Mouse (Mus musculus) 3T3-L1 (cell line): ENCODE measurements around the gene Scly.

Experiments
- DNase-seq: peaks from one replicate; pipeline ENCODE4 v3.0.0-alpha.2; 2015; ENCODE audit warnings: low read depth, low spot score

Gene Scly

DNA sequence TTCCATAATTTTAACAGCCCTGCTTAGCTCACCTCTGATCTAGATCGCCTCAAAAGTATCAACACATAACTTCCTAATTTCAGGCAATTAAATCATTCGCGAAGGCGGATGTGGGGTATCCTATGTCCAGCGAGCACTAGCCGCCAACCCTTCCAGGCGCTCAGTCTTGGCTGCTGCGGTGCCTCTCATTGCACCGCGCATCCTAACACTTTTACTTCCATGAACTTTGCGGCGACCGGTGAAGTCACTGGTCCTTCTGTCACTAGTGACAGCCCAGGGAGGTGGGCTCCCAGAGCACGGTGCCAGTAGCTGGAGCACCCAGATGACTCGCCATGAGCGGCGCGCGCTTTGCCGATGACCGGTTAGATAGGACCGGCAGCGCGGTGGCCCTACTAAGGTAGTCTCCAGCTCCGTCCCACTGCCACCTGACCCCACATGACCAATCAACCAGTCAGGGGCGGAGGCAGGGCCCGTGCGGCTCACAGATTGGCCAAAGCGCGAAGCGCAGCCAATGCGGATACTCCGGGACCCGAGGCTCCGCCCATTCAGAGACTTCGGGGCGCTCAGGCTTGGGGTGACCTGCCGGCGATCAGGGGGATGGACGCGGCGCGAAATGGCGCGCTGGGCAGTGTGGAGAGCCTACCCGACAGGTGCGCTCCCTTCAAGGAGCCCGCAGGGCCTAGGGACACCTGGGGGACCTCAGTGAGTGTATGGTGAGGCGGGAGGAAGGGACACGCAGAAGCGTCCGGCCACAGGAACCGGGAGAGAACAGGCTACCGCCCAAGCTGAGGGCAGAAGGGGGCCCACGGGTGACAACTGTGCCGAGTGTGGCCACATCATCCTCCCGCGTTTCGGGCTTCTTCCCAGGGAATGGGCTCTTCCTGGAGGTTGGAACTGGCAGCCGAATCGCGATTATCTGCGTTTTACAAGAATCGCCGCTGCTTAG is at the start of gene Scly:
Gene Scly (plus strand): TSS at position 540 of the 946 bp plus-strand sequence.
- peak; percentile 76 for DNase-seq

DNA sequence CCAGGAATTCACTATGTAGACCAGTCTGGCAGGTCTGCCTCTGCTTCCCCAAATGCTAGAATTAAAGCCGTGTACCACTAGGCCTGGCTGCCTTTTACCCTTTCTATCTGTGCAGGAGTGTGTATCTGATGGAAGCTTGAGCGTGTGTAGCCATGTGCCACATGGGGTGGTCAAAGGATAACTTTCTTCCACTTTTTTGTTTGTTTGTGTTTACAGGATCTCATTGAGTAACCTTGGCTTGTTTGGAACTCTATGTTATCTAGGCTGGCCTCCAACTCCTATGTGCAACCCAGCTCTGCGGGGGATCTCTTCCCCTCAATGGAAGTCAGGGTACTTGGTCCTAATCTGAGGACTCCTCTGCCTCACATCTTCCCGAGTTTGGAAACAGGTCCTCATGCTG is 49.2 kb upstream of the Scly start:
- no peak for DNase-seq

DNA sequence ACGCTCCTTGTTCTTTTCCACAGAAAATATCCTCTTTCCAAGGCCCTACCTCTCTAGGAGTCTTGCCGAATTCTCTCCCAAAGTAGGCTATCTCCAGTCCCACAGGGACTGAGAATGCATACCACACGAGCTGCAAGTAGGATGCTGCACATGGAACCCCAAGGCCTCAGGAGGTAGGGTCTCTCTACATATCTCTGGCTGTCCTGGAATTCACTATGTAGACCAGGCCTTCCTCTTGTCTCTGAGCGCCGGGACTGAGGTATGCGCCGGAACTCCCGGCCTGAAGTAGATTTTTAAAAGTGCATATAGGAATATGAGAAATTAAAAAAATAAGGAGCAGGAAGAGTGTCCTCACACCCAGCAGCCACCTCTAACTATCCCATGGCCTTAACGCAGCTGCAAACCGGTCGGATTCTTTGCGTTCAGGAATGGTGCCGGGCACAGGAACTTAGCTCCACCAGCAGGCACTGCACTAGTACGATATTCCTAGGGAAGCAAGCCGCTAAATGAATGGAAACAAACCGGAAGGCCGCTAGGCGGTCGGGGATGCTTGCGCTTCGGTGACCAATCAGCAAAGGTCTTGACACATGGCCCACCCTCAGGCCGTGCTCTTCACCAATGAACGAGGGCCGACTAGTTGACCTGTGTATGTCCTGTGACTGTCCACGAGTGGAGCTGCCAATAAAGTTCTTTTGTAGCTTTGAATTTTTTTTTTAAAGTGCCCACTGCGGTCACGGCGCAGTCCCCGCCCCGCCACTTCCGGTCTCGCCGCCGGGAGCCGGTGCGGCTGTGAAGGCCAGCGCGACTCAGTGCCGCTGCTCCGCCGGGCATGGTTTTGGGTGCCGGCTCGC is 48.3 kb upstream of the Scly start, which contains the start of gene Ube2f:
Gene Ube2f (plus strand): TSS at position 741 of the 851 bp plus-strand sequence.
- peak; percentile 100 for DNase-seq

DNA sequence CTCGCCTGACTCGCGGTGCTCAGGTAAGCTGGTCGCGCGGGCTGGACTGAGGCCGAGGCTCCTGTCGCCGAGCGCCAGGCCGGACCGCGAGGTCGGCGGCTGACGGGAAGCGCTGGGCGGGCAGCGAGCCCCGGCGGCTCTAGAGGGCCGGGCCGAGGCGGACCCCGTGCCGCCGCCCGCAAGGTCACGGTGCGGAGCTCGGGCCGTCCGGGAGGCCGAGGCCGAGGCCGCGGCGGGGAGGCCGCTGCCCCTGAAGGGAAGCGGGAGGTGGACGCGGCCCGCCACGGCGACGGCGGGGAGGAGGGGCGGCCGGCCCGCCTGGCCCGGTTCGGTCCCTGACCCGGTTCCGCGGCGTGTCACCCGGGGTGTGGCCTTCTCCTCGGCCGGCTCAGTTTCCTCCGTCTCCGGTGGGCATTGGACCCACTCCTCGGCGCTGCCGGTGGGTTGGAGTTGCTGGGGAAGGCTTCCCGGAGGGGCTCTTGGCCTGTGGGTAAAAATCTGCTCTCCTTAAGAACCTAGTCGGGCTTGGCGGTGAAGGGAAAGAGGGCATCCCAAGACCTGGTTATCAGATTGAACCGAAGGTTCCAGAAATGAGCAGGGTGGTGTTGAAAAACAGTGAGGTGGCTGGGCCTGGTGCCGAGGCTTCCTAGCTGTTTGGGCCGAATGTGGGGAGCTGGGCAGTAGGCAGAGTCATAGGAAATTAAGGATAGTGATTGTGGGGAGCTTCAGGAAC is 47.6 kb upstream of the Scly start:
- peak; percentile 40 for DNase-seq

DNA sequence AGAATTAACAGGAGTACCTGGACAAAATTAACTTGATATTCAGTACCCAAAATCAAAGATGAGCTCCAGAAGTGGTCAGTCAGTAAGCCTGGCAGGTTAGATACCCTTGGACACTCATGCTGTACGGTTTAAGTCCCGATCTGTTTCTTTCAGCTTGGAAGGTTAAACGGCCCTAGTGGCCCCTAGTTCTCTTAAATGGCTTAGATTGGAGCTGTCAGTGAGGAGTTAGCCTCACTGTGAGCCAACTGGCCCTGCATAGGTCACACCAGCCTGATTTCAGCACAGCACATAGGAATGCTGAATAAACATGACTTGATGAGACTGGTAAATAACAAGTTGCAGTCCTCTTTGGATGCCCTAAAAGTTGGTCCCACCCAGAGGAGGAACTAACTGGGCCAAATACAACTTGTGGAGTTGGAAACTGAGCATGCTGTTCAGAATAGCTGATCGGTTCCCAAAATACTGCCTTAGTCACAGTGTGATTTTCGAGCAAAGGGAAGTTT is 46.9 kb upstream of the Scly start:
- DNase-seq, result peak; percentile 46

DNA sequence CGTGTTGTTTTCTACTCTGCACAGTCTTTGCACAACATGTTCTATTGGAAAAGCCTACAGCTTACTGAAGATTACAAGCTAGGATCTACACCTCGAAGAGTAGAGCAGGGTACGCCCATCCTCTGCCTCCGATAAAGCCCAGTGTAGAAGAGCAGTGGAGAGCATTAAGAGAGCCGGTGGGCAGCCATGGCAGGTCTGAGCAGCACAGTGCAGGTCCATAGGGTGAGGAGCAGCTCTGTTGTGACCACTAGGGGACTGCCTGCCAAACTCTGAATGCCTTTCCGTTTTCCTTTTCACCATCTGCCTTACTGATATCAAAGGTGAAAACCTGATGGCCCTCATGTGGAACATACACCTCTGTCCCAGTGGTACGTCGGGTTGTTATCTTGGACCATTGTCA is 46.2 kb upstream of the Scly start:
- DNase-seq, result peak; percentile 70

DNA sequence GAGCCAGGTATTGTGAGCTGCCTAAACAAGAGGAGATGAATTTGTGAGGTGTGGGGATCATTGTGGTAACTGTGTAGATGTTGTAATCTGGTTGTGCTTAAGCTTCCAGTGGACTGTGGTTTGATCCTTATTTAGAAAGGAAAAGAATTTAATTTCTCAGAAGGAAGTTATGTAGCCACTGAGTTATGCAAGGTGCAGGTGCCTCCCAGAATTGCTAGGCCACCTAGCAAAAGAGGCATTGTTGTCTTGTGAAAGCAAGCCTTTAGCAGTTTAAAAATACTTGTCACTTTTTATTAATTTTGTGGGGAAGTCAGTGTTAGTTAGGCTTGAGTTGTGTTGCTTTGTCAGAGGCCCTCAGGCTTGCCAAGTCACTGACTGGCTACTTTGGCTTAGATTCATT is 40.2 kb upstream of the Scly start:
- no peak for DNase-seq

DNA sequence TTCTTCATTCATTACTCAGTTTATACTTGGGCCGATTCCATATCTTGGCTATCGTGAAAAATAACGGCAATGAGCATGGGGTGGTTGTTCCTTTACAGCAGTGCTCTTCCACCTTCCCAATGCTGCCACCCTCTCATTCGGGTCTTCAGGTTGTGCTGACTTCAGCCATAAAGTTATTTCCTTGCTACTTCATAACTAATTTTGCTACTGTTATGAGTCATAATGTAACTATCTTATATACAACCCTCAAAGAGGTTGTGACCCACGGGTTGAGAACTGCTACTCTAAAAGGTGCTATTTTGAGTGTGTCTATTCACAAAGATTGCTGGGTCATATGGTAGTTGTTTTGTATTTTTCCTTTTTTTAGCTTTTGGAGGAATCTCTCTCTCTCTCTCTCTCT is 38.3 kb upstream of the Scly start:
- DNase-seq, result no peak

DNA sequence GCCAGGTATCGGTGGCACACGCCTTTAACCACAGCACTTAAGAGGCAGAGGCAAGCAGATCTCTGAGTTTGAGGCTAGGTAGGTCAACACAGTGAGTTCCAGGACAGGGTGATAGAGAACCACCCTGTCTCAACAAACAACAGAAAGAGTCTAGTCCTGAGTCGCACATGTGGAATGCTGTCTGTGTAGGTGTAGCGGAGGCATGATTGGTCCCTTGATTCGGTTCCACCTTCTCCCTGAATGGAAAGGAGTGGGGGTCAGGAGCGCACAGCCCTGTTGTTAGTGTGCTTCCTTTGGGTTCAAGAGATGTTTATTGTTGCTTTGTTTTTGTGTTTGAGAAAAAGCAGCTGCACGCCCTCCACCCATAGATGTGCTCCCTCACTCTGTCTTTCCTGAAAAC is 35.6 kb upstream of the Scly start:
- peak; percentile 57 for DNase-seq

DNA sequence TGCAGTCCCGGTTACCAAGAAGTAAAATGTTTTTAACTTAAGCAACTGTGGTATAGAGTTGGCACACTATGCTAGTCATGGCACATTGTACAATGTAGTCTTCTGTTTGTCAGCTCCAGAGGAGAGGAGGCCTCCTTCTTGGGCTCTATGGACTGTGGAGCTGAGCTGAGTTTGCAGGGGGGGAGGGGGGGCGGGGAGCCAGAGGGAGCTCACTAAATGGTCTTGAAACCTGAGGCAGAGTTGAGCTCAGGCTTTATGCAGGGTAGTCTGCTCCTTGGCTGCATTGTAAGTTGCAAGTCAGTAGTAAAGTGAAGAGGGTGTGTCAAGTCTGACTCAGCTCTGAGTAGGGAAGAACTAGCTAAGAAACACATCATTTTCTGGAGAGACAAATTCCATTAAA is 25.9 kb upstream of the Scly start:
- peak; percentile 75 for DNase-seq

DNA sequence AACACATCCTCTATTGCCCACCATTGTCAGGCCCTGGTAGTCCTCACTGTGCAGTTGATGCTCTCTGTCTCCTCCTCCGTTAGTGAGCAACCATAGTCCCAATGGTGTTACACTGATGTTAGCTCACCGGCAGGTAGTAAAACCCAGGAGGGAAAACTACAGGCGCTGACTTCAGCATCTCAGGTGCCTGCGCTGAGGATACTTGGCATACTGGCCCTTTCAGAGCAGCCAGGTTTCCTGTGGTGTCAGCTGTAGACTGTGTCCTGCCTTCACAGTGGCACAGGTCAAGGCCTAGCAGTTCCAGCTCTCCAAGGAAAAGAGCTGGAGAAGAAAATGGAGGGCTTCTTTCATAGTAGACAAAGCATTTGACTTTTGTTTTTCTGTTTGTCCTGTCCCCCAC is 21.6 kb upstream of the Scly start:
- DNase-seq, result no peak

DNA sequence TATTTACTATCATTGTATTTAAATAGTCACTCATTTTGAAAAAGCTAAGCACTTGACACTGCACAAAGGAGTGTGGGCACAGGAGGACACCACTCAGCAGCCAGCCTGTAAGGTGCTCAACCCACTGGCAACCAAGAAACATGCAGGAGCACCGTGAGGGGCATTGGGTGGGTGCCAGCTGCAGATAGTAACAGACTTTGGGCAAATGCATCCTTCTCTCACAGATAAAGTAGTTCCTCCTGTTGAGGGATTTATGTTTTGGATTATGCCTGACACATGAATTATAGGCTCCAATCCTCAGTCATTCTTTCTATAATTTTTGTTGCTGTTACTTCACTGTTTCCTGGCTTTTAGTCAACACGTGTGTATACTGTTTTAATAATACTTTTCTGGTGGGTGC is 20.7 kb upstream of the Scly start:
- no peak for DNase-seq

DNA sequence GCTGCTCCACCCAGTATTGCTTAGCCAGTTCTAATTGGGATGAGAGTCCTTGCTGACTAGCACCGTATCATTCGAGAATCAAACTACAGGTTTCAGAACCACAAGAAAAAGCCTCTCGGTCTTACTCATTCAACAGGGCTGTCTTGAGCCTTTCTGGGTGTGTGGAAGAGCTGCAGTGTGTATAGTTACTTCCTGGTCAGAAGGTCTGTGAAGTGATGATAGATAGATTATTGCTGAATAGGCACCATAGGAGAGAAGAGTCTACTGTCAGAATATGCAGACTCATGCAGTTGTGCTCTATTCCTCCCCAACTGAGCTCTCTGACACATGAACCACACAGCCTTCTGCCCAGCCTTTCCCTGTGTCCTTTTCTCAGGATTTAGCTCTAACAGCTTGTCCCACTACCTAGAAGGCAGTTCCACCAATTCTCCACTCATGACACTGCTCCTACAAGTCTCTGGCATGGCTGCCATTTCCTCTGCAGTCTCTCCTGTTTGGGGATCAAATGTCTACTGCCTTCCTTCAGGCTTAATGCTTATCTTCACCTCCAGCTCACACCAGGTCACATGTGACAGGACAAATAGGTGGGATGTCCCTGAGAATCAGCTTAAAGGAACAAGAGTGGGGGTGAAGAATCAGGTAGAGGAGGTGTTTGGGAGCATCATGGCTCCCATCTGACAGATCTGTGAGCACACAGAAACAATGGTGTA is 19.6 kb upstream of the Scly start:
- no peak for DNase-seq

DNA sequence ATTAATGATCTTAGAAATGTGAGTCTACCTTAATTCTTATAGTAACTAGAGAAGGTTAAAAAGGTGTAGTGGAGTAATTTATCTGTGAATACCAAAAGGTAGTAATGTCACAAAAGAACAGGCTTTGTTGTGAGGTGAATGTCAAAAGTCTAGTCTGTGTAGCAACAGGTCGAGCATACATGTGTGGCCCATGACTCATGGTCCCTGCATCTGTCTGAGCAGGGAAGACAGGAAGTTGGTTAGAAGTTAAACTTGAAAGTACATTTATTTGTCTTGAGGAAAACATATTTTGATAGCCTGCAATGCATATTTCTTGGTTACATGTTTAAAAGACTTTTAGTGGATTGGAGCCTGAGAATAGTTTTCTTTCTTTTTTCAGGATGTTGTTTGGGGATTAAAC is 19.0 kb upstream of the Scly start:
- DNase-seq, result peak; percentile 70

DNA sequence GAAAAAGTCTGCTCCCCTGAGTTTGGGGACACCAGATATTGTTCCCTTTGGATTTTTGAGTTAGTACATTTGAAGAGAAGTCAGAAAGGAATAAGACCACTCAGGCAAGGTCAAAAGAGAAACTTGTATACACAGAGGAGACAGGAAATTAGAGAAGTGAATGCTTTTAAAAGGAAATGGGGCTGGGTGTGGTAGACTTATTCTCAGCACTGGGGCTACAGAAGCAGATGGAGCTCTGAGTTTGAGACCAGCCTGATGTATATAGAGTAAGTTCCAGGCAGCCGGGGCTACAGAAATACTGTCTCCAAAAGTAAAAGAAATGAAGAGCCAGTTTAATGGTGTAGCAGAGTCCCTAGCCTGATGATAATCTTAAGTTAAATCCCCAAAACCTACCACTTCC is 15.6 kb upstream of the Scly start:
- no peak for DNase-seq

DNA sequence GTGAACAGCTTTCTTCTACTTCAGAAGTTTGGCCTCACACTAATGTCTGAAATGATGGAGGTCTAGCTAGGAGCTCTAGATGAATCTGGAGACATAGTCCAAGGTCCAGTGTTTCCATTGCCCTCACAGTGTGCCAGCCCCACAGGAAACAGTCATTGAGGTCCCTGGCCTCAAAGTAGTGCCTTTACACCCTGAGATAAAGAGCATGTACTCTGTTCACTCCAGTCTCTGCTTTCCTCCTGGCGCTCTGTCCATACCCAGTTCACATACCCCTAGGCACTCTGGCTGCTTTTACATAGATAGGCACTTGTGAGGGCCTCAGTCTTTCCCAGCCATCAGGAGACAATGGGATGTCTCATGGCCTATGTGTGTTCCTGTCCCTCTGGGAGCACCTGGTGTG is 8.8 kb upstream of the Scly start:
- DNase-seq, result no peak

DNA sequence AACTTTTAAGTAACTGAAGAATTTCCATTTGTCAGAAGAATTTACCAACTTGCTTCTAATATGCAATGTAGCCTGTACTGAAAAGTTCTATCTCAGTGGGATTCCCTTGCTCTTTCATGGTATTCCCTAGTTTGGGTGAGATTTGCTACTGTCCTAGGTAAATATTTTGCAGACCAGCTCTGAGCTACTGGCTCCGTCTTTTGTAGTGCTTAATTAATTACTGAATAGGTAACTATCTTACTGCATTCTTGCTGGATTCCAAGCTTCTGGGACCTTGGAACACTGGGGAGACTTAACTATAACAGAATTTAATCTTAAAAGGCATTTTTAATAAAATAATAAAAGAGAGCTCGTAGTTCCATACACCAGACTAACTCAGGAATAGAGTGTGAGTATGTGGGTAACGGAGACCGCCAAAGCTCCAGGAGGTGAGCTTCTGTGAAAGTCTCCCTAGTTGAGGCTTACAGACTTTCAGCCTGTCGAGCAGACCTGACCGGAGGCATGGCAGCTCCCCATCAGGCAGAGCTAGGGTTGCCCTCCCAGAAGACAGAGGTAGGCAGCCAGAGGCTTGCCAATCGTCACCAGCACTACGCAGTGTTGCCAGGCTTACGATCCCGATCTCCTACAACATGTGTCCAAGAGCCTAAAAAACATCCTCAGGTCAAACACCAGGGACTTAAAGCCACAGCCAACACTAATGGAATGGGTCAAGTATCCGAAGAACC is 5.9 kb upstream of the Scly start:
- no peak for DNase-seq

DNA sequence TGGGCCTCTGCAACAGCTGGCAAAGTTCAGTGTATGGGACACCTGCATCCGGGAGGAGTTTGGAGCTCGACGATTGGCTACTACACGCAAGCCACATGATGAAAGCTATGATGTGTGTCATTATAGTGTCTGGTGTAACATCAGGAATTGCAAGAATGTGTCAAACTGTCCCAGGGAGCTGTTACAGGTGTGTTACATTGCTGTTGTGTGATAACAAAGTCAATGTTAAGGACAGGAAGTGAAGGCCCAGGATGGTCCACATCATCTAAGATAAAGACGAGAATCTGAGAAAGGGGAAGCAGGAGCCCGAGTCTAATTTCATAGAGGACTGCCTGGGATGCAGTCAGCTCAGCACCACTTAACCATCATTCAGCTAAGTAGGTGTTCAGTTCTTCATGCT is 2.6 kb upstream of the Scly start:
- DNase-seq, result no peak

DNA sequence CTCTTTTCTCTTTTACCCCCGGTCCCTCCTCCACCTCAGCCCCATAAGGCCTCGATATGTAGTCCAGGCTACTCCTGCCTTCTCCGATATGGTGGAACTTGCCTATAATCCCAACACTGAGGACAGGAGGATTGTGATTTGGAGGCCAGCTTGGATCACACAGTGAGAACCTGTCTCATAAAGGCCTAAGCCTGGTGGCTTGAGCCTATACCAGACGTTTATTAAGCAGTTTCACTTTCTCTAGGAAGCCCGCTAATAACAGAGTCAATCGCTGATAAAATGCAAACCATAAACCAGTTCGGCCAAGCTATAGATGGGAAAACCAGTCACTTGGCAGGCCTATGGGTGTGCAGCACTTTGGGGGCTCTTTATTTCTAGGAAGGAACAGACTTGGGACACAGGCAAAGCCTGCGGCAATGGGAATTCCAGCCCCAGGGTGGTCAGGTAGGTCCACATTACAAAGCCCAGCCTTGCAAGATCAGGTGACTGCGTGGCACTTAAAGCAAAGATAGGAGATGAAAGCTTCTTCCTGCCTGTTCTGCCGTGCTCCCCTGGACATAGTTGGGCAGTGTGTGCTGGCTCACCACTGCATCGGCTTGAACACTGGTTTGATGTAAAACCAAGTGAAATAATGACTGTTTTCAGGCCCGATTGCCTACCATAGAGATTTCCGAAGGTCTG is 1.0 kb downstream of the Scly start:
- DNase-seq, result no peak
